Mouse (Mus musculus) retina, postnatal 7 days (tissue): ENCODE measurements around the gene Cldnd2.
"Not testable (repeated sequence)": the region's sequence is repeated elsewhere in the genome, so short reads cannot be mapped to it uniquely, and the experiment has no call there.

ENCODE experiments used
- DNase-seq: peaks from one replicate; pipeline ENCODE4 v3.0.0-alpha.2; 2012; ENCODE audit warnings: low read depth, low spot score

Cldnd2 gene

GRCm38 (mm10) chr7:43440482-43440881 lies at the start of gene Cldnd2:
Gene Cldnd2, plus strand, starts transcription at chr7:43440782.
- DNase-seq, result no peak

DNA sequence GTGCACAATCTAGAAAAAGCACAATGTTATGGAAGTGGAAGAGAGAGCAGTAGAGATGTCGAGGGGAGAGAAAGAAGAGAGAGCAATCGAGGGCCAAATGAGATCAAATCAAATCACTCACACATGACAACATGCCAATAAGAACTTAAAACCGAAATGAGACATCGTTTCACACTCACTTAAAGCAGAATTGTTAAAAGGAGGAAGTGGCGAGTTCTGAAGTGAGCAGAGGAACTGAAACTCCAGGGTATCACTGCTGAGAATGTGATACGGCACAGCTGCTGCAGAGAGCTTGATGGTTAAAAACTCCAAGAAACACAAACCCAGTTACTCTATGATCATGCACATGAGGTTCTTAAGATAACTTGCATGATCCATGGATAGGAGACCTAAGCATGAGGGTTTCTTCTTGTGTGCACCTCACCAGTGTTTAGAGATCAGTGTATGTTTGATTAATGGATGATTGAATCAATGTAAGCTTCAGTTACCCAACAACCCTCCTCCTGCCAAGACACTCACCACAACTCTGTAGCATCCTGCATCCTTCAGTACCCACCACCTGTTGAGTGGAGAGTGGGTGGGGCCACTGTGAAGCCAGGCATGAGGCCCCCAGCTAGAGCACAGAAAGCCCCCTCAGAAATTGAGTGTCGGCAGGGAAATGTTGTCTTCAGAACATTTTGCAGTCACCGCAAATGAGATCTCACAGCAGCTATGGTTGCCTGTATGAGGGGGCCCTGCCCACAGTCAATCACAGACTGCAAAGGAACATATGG lies 48.0 kb upstream of the Cldnd2 start:
- DNase-seq, result no peak

- no peak for DNase-seq
These were observed 41.1 kb upstream of the Cldnd2 start for GRCm38 (mm10) chr7:43399501-43399900.

DNA sequence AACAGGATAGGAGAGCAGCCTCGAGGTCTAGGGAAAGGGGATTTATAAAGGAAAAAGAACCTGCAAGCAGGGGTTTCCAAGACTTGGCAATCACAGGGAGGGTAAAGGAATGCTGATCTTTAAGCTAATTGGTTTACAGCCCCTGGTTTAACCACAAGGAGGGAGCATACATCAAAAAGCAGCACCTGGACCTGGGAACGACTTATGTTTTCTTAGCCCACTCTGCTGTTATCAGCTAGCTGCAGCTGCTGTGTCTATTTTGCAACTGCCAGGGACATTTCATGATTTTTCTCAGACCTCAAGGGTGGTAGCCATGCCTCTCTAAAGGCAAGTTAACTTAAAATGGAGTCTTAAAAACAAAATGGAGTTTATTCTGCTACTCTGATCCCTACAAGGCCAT lies 37.9 kb upstream of the Cldnd2 start:
- DNase-seq, result no peak

GRCm38 (mm10) chr7:43407573-43407972 lies 33.0 kb upstream of the Cldnd2 start:
- DNase-seq, result no peak

GRCm38 (mm10) chr7:43408131-43408553 lies 32.4 kb upstream of the Cldnd2 start, which contains the start of gene Siglecg:
Gene Siglecg, plus strand, starts transcription at chr7:43408204.
- no peak for DNase-seq

DNA sequence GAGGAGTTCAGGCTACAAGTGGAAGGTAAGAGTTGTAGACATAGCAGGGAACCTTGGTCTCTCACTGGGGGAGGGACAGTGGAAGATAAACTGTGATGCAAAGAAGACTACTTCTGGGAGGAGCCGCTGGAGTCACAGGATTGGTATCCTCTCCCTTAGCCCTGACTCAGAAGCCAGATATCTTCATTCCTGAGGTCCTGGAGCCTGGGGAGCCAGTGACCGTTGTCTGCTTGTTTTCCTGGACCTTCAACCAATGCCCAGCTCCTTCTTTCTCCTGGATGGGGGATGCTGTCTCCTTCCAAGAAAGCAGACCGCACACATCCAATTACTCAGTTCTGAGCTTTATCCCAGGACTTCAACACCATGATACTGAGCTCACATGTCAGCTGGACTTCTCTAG lies 31.5 kb upstream of the Cldnd2 start:
- no peak for DNase-seq

- not testable (repeated sequence) for DNase-seq
These were observed 28.9 kb upstream of the Cldnd2 start for GRCm38 (mm10) chr7:43411724-43412123.

GRCm38 (mm10) chr7:43417298-43417697 lies 23.3 kb upstream of the Cldnd2 start:
- no peak for DNase-seq

DNA sequence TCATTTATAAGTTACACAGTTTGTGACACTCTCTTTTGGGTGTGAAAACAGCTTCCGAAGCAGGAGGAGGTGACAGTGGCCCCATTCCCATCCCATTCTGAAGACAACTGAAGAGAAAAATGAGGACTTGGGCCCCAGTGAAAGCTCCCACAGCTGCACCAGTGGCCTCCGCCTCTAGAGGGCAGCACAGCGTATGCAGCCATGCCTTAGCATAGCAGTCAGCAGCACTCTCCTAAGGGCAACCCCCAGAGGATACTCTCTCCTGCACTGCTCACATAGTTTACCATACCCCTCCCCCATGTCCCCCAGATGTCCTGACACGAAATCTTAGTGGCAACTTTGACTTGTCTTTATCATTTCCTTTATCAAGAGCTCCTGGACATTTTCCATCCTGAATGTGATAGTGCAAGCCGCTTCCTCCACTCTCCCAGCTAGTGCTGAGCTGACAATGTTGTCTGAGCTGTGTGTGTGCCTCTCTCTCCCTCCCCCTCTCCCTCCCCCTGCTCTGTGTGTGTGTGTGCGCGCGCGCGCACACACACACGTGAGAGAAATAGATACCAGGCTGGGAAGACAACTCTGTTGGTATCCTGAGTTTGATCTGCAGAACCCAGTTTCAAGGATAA lies 17.5 kb upstream of the Cldnd2 start:
- peak; percentile 54 for DNase-seq

GRCm38 (mm10) chr7:43423991-43424625 lies 16.5 kb upstream of the Cldnd2 start:
- DNase-seq, result no peak

GRCm38 (mm10) chr7:43427406-43427805 lies 13.2 kb upstream of the Cldnd2 start, which contains the start of gene Lim2:
Gene Lim2, plus strand, starts transcription at chr7:43427670.
- no peak for DNase-seq

DNA sequence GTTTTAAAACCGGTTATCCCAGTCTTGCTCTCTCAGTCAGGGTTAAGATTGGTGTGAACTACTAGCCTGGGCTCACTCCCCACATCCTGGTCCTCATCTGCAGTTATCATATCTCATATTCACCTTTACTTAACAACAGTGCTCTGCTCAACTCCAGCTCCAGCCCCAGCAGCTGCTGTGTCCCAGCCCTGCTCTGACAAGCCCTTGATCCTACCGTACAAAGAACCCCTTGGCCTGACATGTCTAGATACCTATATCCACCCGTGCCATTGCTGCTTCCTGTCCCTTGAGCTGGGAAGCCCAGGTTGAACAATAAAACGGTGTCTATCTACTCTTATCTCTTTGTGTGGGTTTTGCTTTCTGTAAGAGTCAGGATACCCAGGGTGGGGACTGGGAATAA lies 11.1 kb upstream of the Cldnd2 start:
- no peak for DNase-seq

- DNase-seq, result no peak
These were observed 7.7 kb upstream of the Cldnd2 start for GRCm38 (mm10) chr7:43432891-43433290.

DNA sequence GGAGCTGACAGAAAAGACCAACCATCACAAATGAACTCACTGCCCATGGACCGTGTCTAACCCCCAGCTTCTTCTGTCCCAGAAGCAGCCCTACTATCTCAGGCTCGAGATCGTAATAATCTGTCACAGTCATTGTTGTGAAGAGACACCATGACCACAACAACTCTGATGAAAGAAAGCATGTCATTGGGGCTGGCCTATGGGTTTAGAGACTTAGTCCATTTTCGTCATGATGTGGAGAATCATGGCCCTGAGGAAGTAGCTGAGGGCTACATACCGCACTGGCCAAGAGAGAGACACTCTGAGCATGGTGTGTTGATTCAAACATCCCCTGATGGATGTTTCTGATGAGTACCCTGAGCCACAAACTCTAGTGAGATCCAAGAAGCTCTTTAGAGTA lies 5.9 kb upstream of the Cldnd2 start:
- DNase-seq, result no peak

DNA sequence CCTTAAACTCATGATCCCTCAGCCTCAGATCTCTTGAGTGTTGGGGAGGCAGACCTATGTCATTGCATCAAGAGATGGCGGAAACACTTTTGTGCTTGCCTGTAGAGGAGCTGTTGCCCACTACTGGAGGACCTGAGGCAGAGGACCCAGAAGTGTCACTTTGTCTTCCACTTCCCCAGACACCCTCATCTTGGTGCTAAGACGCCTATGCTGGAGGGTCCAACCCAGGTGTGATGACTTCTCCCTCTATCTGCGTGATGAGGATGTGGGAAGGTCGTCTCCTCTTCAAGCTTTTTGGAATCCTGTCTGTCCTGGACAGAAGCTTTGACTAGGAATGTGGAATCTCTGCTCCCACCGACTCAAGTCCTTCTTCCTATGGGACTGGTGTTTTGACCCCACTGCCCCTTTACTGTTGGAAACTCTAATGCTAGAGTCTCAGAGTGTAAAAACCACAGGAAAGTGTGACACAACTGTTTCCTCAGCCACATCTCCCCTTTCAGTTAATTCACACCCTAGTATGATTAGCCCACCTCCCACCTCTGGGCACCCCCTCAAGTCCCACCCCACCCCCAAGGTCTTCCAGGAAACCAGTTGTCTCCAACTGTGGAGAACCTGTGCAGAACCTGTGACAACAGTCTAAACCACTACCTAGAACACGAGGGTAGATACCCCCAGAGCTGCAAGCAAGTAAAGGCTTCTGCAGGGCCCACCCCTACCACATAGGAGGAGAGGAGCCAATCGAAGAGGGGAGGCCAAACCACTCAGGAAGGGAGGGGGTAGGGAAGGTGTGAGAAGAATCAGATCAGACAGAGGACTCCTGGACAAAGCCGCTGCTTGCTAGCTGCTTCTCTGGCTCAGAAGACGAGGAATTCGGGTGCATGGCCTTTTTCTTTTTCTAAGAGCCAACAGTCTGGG lies 4.0 kb upstream of the Cldnd2 start, which contains the start of gene Nkg7:
Gene Nkg7, plus strand, starts transcription at position 733 of the 915 bp plus-strand sequence.
- DNase-seq, result no peak

DNA sequence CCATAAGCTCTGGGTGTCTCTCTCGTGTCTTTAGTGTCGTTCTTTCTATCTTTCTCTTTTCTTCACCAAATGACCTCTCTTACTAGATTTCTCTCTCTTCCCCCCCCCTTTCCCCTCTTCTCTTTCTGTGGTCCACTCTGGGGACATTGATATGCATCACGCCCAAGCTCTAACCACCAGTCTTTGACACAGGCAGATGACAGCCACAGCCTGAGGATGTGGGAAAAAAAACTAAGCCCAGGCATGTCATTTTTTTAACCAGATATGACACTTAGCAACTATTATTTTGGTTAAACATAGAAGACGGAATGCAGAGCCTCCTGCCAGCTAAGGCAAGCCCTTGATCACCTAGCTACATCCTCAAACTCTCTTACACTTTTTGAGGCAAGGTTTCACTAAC lies 2.0 kb upstream of the Cldnd2 start:
- DNase-seq, result no peak

DNA sequence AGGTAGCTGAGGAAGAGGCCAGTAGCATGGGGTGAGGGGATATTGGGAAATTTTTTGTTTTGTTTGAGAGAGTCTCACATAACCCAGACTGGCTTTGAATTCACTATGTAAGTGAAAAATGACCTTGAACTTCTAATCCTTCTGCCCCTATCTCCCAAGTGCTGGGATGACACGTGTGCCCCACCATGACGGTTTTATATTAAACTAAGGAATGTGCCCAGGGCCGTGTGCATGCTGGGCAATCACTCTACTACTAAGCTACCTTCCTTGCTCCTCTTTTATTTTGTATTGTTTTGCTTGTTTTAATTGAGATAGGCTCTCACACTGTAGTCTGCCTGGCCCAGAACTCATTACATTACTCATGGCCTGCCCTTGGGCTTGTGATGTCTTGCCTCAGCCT lies 489 bp downstream of the Cldnd2 start:
- DNase-seq, result no peak

DNA sequence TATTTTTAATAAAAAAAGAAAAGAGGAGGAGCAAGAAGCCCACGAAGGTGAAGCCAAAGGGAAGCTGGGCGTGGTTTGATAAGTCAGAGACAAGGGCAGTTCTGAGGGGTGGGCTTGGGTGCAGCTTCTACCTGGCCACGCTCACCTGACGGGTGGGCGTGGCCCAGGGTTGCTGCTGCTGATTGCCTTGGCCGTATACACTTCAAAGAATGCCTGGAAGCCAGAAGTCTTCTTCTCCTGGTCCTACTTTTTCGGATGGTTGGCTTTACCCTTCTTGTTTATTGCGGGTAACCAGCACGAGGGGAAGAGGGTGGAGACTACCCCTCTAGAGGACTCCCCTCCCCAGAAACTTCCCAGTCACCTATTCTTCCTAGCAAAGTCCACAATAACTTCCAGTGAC lies 2.1 kb downstream of the Cldnd2 start:
- DNase-seq, result no peak

- peak; percentile 24 for DNase-seq
These were observed 2.7 kb downstream of the Cldnd2 start for GRCm38 (mm10) chr7:43443126-43443916.

DNA sequence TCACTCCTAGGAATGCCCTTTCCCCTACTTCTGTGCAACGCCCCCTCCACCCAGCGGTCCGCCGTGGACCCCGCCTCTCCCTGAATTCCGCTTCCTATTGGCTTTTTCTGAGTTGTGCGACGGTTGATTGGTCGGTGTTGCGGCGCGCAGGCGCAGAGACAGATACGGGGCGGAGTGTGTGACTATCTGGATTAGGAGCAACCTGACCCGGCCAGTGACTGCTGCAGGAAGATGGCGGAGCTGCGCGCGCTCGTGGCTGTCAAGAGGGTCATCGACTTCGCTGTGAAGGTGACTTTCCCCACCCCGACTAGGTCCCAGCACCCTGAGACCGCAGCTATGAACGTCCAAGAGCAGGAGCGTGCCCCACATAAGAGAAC lies 3.3 kb downstream of the Cldnd2 start, which contains the start of the genes Etfb and Gm45233:
Gene Etfb, plus strand, starts transcription at position 167 of the 377 bp plus-strand sequence.
Gene Gm45233, plus strand, starts transcription at position 212 of the 377 bp plus-strand sequence.
- DNase-seq, result peak; percentile 88
